Comparison of ENCODE assay signal across 31 mouse cellular contexts in genomic region chr12:84083842-84084241, GRCm38 (mm10). TPM values are rescaled to one million over a fixed set of nuclear protein-coding genes. Genes with fewer than 3 reads are reported as not detected.
"Had no signal": no experiment of that assay in that cellular context is flagged by ENCODE, and none has a peak within 500 bp of the region (broad histone marks: within the 10 kb centered on the region; RNA-seq: fewer than 3 reads in every experiment).

No protein-coding gene starts in this region.

- H3K4me2 ChIP-seq: limb, embryonic 12.5 days; limb, embryonic 15.5 days; liver, embryonic 12.5 days; liver, embryonic 15.5 days; midbrain, embryonic 12.5 days had no signal

- H3K36me3 ChIP-seq: limb, embryonic 12.5 days; limb, embryonic 15.5 days; liver, embryonic 12.5 days; liver, embryonic 15.5 days; midbrain, embryonic 12.5 days had no signal

- H3K9ac ChIP-seq: limb, embryonic 12.5 days; limb, embryonic 15.5 days; liver, embryonic 12.5 days; liver, embryonic 15.5 days; midbrain, embryonic 12.5 days had no signal

- DNase-seq: kidney, adult 18-20 months; kidney, adult 9 months; kidney, postnatal 14 days; kidney, postnatal 4 days; left cerebral cortex, postnatal 4 days; lung, adult 2 months; lung, postnatal 14 days; lung, postnatal 4 days; right cerebral cortex, adult 18-20 months; right cerebral cortex, postnatal 14 days; right cerebral cortex, postnatal 4 days; thymus, adult 2 months; thymus, postnatal 14 days; thymus, postnatal 4 days had no signal

- ATAC-seq: liver, embryonic 12.5 days; midbrain, embryonic 16.5 days had no signal

- H3K4me1 ChIP-seq: limb, embryonic 12.5 days; limb, embryonic 15.5 days; liver, embryonic 12.5 days; liver, embryonic 15.5 days; midbrain, embryonic 12.5 days had no signal

- H3K4me3 ChIP-seq: limb, embryonic 12.5 days; limb, embryonic 15.5 days; liver, embryonic 12.5 days; liver, embryonic 15.5 days; midbrain, embryonic 12.5 days; myocyte had no signal

- H3K27ac ChIP-seq: limb, embryonic 12.5 days; limb, embryonic 15.5 days; liver, embryonic 12.5 days; liver, embryonic 15.5 days; midbrain, embryonic 12.5 days had no signal

- H3K27me3 ChIP-seq: limb, embryonic 12.5 days; limb, embryonic 15.5 days; liver, embryonic 15.5 days; midbrain, embryonic 12.5 days had no signal

- H3K9me3 ChIP-seq: limb, embryonic 12.5 days; limb, embryonic 15.5 days; liver, embryonic 12.5 days; liver, embryonic 15.5 days had no signal

RNA-seq across cellular contexts. Expression of gene Acot5, which starts 14.7 kb away (rescaled TPM):
- total RNA-seq: megakaryocyte progenitor cell, adult 5-6 weeks; megakaryocyte-erythroid progenitor cell, adult 5-6 weeks; monocyte, adult 5-6 weeks had no signal
- polyA plus RNA-seq: kidney, embryonic 16.5 days; limb, embryonic 12.5 days; limb, embryonic 15.5 days; liver, embryonic 12.5 days; lung, adult 2 months; lung, embryonic 16.5 days; midbrain, embryonic 12.5 days; myocyte; neural tube, embryonic 11.5 days; stomach, embryonic 14.5 days had no signal

RNA-seq across cellular contexts. Expression of gene Dnal1, which starts 30.3 kb away (rescaled TPM):
- total RNA-seq: monocyte, adult 5-6 weeks had no signal

RNA-seq across cellular contexts. Expression of gene Acot3, which starts 31.9 kb away (rescaled TPM):
- total RNA-seq: megakaryocyte progenitor cell, adult 5-6 weeks; megakaryocyte-erythroid progenitor cell, adult 5-6 weeks; monocyte, adult 5-6 weeks had no signal
- polyA plus RNA-seq: limb, embryonic 15.5 days; lung, adult 2 months; myocyte; thymus, adult 2 months had no signal

RNA-seq across cellular contexts. Expression of gene Gm49366, which starts 45.1 kb away (rescaled TPM):
- total RNA-seq: layer of hippocampus, postnatal 14 days; left cerebral cortex, postnatal 14 days; left cerebral cortex, postnatal 4 days; megakaryocyte progenitor cell, adult 5-6 weeks; megakaryocyte-erythroid progenitor cell, adult 5-6 weeks; monocyte, adult 5-6 weeks had no signal
- polyA plus RNA-seq: kidney, embryonic 16.5 days; limb, embryonic 12.5 days; limb, embryonic 15.5 days; liver, embryonic 12.5 days; liver, embryonic 15.5 days; lung, adult 2 months; lung, embryonic 16.5 days; midbrain, embryonic 12.5 days; midbrain, embryonic 16.5 days; myocyte; neural tube, embryonic 11.5 days; neural tube, embryonic 14.5 days; stomach, embryonic 14.5 days; thymus, adult 2 months had no signal
